Mouse (Mus musculus) heart, embryonic 14.5 days (tissue): ENCODE data around the gene Serpind1. TPM values are rescaled to one million over a fixed set of nuclear protein-coding genes. Genes with fewer than 3 reads are reported as not detected.

ENCODE experiments used
- ATAC-seq: fragments of 200-750 bp; cut with Nextera tagmentation; 2 replicates; pipeline ENCODE4 v1.8.0; 2017; ENCODE audit warnings: low read depth, moderate TSS enrichment; ENCODE audit not compliant: insufficient number of reproducible peaks, insufficient read depth, low FRiP score
- H3K27ac ChIP-seq, 2 experiments: fragments of 200-500 bp in 1 of 2; fragments of 300-500 bp in 1 of 2; sonication (generic) in 1 of 2; replicated peaks in 1 of 2; 2 replicates each; pipeline ENCODE4 v1.5.1; 2012 to 2014; ENCODE audit warnings: low read depth in 2 of 2, low read length in 2 of 2, control low read depth in 1 of 2, mild to moderate bottlenecking in 1 of 2, mixed read lengths in 1 of 2; ENCODE audit not compliant: control insufficient read depth in 1 of 2, insufficient read depth in 1 of 2
- H3K27me3 ChIP-seq: fragments of 300-500 bp; sonication (generic); 2 replicates; pipeline ENCODE4 v1.6.1; 2014; ENCODE audit warnings: mild to moderate bottlenecking, low read length, control low read depth; ENCODE audit not compliant: control insufficient read depth, insufficient read depth
- H3K36me3 ChIP-seq: fragments of 300-500 bp; sonication (generic); 2 replicates; pipeline ENCODE4 v1.6.1; 2014; ENCODE audit warnings: mild to moderate bottlenecking, control low read depth, low read length, mixed read lengths; ENCODE audit not compliant: control insufficient read depth, insufficient read depth
- H3K4me1 ChIP-seq, 2 experiments: fragments of 200-500 bp in 1 of 2; fragments of 300-500 bp in 1 of 2; sonication (generic) in 1 of 2; 2 replicates each; pipeline ENCODE4 v1.6.1; 2012 to 2014; ENCODE audit warnings: low read length in 2 of 2, control low read depth in 1 of 2, mixed read lengths in 1 of 2; ENCODE audit not compliant: control insufficient read depth in 2 of 2, insufficient read depth in 2 of 2
- H3K4me2 ChIP-seq: fragments of 300-500 bp; sonication (generic); 2 replicates; pipeline ENCODE4 v1.6.1; 2014; ENCODE audit warnings: mild to moderate bottlenecking, low read length
- H3K4me3 ChIP-seq, 2 experiments: fragments of 200-500 bp in 1 of 2; fragments of 300-500 bp in 1 of 2; sonication (generic) in 1 of 2; 2 replicates each; pipeline ENCODE4 v1.5.1; 2012 to 2014; ENCODE audit warnings: low read length in 2 of 2, mild to moderate bottlenecking in 2 of 2, control low read depth in 1 of 2, low read depth in 1 of 2, moderate library complexity in 1 of 2; ENCODE audit not compliant: control insufficient read depth in 1 of 2, insufficient read depth in 1 of 2
- H3K9ac ChIP-seq: fragments of 300-500 bp; sonication (generic); 2 replicates; pipeline ENCODE4 v1.6.1; 2014; ENCODE audit warnings: mild to moderate bottlenecking, low read length
- H3K9me3 ChIP-seq: fragments of 300-500 bp; sonication (generic); 2 replicates; pipeline ENCODE4 v1.6.1; 2016; ENCODE audit warnings: low read length, control low read depth; ENCODE audit not compliant: control insufficient read depth
- WGBS: fragments of 180-500 bp; shearing (Covaris S2); extraction: QIAGEN DNeasy Blood & Tissue Kit; methylation state at CpG from one replicate; pipeline ENCODE4 v1.1.7; 2014; 5-methylcytosine and 5-hydroxymethylcytosine counted together
- polyA plus RNA-seq: library from polyadenylated mRNA; unstranded; fragments of >200 nt; fragmentation: Nextera tagmentation; extraction: Ambion mirVana; gene quantifications from 2 replicates; pipeline ENCODE4 v1.2.1, GENCODE M21; 2014

Serpind1 gene
- polyA plus RNA-seq, 1 experiment from 2014 or later = 0.66 TPM

DNA sequence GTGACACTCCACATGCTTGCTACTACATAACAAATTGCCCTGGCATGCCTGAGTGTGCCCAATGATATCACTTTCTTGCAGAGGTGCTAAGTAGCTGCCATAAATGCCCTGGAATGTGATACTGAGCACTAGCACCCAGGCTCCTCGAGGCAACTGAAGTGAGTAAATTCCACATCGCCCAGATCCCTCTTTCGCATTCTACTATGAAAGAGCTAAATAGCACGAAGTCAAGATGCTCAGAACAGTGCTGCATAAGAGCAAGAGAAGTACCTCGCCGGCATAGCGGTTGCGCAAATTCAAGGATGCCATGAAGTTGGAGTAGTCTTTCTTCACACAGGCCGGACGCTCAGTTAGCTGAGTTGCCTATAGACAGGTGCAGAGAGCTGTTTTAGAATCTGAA, 22.1 kb upstream of the Serpind1 start:
- H3K9ac ChIP-seq = no peak overlapping the region
- H3K36me3 ChIP-seq = peaks cover 79% of the 10 kb centered on the region
- H3K27ac ChIP-seq = no peak overlapping the region
- 89% methylated on average over 10 of the region's 10 CpGs for WGBS
- H3K4me3 ChIP-seq = no peak overlapping the region
- no peaks in the 10 kb centered on the region for H3K9me3 ChIP-seq
- H3K4me2 ChIP-seq = no peak overlapping the region
- ATAC-seq = no peak
- H3K4me1 ChIP-seq = no peaks in the 10 kb centered on the region
- H3K27me3 ChIP-seq = no peaks in the 10 kb centered on the region

- 91% methylated on average over 5 of the region's 5 CpGs for WGBS
- H3K4me2 ChIP-seq = no peak overlapping the region
- ATAC-seq = no peak
- H3K27ac ChIP-seq = no peak overlapping the region
- no peaks in the 10 kb centered on the region for H3K9me3 ChIP-seq
- peaks cover 89% of the 10 kb centered on the region for H3K36me3 ChIP-seq
- H3K4me1 ChIP-seq = no peaks in the 10 kb centered on the region
- H3K4me3 ChIP-seq = no peak overlapping the region
- H3K27me3 ChIP-seq = no peaks in the 10 kb centered on the region
- no peak overlapping the region for H3K9ac ChIP-seq
Observed at GRCm38 (mm10) chr16:17312531-17312930, 18.6 kb upstream of the Serpind1 start.

GRCm38 (mm10) chr16:17316554-17316953, 14.6 kb upstream of the Serpind1 start:
- Histone ChIP-seq H3K4me3 (no peak overlapping the region), H3K27ac (no peak overlapping the region), H3K36me3 (peaks cover 71% of the 10 kb centered on the region), H3K9ac (no peak overlapping the region), H3K4me2 (no peak overlapping the region), H3K27me3 (no peaks in the 10 kb centered on the region), H3K9me3 (no peaks in the 10 kb centered on the region), H3K4me1 (no peaks in the 10 kb centered on the region)
- WGBS = 89% methylated on average over 7 of the region's 7 CpGs
- no peak for ATAC-seq

DNA sequence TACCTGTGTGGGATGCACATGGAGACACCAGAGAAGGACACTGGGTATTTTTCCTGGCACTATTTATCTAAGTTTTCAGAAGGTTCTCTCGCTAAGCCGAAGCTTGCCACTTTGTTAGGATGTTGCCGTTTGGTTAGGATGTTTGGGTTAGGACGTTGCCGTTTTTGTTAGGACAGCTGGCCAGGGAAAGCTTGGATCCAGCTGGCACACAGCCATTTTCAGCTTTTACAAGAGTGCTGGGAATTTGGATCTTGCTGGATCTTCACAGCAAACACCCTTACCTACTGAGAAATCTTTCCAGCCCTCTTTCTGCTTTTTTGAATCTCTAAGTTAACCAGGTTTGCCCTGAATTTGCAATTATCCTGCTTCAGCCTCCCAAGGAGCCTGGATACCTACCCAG, 9.7 kb upstream of the Serpind1 start:
- ATAC-seq = no peak
- H3K9ac ChIP-seq = no peak overlapping the region
- H3K4me2 ChIP-seq = no peak overlapping the region
- no peaks in the 10 kb centered on the region for H3K9me3 ChIP-seq
- no peaks in the 10 kb centered on the region for H3K27me3 ChIP-seq
- H3K4me3 ChIP-seq = no peak overlapping the region
- H3K27ac ChIP-seq = no peak overlapping the region
- H3K36me3 ChIP-seq = peaks cover 74% of the 10 kb centered on the region
- no peaks in the 10 kb centered on the region for H3K4me1 ChIP-seq
- 68% methylated on average over 5 of the region's 5 CpGs for WGBS

GRCm38 (mm10) chr16:17324745-17325144, 6.4 kb upstream of the Serpind1 start:
- Histone ChIP-seq H3K9ac (no peak overlapping the region), H3K27me3 (no peaks in the 10 kb centered on the region), H3K4me2 (no peak overlapping the region), H3K27ac (no peak overlapping the region), H3K4me3 (no peak overlapping the region), H3K9me3 (no peaks in the 10 kb centered on the region), H3K4me1 (0 out of 4 replicates have a peak, but pooled peaks cover 0 to under 1% of the 10 kb centered on the region in 2 experiments), H3K36me3 (peaks cover 48% of the 10 kb centered on the region)
- WGBS = 89% methylated on average over 5 of the region's 5 CpGs
- no peak for ATAC-seq

GRCm38 (mm10) chr16:17326064-17326463, 5.1 kb upstream of the Serpind1 start:
- H3K9me3 ChIP-seq = no peaks in the 10 kb centered on the region
- H3K4me2 ChIP-seq = no peak overlapping the region
- no peak overlapping the region for H3K9ac ChIP-seq
- peaks cover 48% of the 10 kb centered on the region for H3K36me3 ChIP-seq
- H3K4me1 ChIP-seq = 0 out of 4 replicates have a peak, but pooled peaks cover 0 to 3% of the 10 kb centered on the region in 2 experiments
- WGBS = 84% methylated on average over 2 of the region's 2 CpGs
- no peaks in the 10 kb centered on the region for H3K27me3 ChIP-seq
- H3K4me3 ChIP-seq = no peak overlapping the region
- no peak for ATAC-seq
- no peak overlapping the region for H3K27ac ChIP-seq

DNA sequence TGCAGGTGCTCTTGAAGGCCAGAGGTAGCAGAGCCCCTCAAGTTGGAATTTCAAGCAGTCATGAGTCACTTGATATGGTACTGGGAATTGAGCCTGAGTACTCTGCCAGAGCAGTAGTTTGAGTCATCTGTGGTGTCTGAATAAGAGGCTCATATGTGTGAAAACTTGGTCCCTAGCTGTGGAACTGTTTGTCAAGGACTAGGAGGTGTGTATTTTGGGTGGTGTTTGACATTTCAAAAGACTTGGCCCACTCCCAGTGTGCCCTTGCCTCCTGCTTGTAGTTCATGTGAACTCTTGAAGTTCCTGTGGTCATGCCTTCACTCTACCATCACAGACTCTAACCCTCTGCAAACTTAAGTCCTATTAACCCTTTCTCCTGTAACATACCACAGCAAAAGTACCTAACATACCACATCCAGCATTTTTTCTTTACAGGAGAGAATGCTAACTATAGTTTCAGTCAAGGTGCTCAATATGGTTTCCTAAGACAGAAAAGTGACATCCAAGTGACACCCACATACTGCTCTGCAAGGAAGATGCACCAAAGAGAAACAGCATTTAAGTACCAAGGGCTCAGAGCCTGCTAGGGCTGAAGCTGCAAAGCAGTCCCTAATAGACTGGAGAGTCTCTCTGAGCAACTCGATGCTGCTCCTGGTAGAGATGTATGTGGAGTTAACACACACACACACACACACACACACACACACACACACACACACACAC, 1.2 kb upstream of the Serpind1 start:
- Histone ChIP-seq H3K4me2 (no peak overlapping the region), H3K9ac (no peak overlapping the region), H3K9me3 (no peaks in the 10 kb centered on the region), H3K4me3 (no peak overlapping the region), H3K4me1 (0 out of 4 replicates have a peak, but pooled peaks cover 0 to 3% of the 10 kb centered on the region in 2 experiments), H3K36me3 (peaks cover 15% of the 10 kb centered on the region), H3K27me3 (no peaks in the 10 kb centered on the region), H3K27ac (no peak overlapping the region)
- WGBS = 77% methylated on average over 1 of the region's 1 CpGs
- no peak for ATAC-seq

DNA sequence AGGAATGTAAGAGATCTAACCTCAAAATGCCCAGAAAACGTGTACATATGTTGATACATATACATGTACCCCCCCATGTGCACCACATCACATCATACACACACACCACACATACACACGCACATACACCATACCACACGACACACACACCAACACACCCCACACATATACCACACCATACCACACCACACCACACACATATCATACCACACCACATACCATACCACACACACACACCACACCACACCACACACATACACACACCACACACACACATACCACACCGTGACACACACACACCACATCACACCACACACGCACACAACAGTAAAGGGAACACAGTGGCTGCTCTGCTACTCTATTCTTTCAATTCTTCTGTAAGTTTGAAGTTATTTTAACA, 684 bp downstream of the Serpind1 start:
- Histone ChIP-seq H3K4me3 (no peak overlapping the region), H3K27ac (no peak overlapping the region), H3K4me2 (no peak overlapping the region), H3K4me1 (0 out of 4 replicates have a peak, but pooled peaks cover 0 to 3% of the 10 kb centered on the region in 2 experiments), H3K9me3 (no peaks in the 10 kb centered on the region), H3K9ac (no peak overlapping the region), H3K27me3 (no peaks in the 10 kb centered on the region), H3K36me3 (peaks cover 12% of the 10 kb centered on the region)
- 91% methylated on average over 5 of the region's 5 CpGs for WGBS
- ATAC-seq = no peak
